Mouse (Mus musculus) adrenal gland, adult 2 months (tissue): Measurements from ENCODE around the gene Vcp. TPM values are rescaled to one million over a fixed set of nuclear protein-coding genes. Genes with fewer than 3 reads are reported as not detected.
A peak's percentile ranks its signal among the peaks of the same experiment; 100 is the strongest.

ENCODE experiments used
- DNase-seq: peaks from one replicate; pipeline ENCODE4 v3.0.0; 2021
- polyA plus RNA-seq: library from polyadenylated mRNA; depleted of rRNA; stranded (reverse); fragments of >200 nt; gene quantifications from 2 replicates; pipeline ENCODE4 v1.2.3, GENCODE M21; 2012; rRNA removed
- total RNA-seq, 2 experiments: library from RNA; stranded (reverse); gene quantifications; 2 replicates each; pipeline ENCODE4 v1.2.3; 2021

Gene Vcp
- total and polyA plus RNA-seq, 3 experiments = 305 to 857 (median 320) TPM

DNA sequence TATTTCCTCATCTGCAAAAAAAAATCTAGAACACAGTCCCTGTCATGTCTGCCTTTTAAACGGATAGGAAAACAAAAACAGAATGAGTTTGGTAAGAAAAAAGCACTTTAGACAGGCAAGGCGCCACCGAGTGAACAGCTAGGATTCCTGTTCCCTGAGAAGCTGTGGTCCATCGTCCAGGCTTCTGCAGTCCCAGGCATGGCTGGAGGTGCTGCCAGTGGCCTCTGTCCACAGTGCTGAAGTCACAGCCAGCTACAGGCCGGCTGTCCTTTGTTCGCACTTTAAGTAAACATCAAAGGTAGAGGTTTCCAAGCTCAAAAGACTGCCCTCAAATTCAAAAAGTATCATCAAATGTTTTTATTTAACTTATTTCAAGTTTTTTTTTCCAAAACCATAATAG lies 55.3 kb downstream of the Vcp start:
- peak; percentile 42 for DNase-seq

DNA sequence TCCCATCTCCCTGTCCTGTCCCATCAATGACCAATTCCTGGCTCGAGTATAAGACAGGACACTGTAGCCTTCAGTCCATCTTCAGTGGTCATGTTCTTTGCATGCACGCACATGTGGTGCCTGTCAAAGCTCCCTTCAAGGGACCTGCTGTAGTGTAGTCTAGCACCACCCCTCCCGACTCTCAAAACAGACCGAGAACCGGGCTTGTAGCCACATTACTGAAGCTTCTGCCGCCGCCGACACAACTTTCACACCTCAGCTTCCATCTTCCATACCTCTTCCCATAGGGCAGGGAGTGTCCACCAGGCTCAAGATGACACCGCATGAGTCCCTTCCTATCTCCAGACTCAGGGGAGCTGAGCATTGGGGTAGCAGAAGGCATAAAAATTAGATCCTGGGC lies 56.1 kb downstream of the Vcp start:
- no peak for DNase-seq

DNA sequence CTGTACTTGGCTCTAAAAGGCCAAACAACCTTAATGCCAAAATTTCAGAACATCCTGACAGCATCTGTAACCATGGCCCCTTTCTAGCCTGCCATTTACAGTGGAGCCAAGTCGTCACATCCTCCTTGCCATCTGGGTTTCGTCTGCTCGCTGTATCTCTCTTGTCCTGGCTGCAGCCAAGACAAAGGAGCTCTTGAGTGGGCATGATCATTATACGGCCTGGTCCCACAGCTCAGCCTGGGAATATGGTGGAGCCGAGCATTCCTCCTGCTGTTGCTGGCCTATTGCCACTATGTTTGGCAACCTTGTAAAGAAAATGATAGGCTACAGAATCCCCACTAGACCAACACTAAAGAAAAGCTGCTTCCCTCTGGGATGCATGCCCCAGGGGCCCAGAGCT lies 57.0 kb downstream of the Vcp start:
- DNase-seq = no peak

DNA sequence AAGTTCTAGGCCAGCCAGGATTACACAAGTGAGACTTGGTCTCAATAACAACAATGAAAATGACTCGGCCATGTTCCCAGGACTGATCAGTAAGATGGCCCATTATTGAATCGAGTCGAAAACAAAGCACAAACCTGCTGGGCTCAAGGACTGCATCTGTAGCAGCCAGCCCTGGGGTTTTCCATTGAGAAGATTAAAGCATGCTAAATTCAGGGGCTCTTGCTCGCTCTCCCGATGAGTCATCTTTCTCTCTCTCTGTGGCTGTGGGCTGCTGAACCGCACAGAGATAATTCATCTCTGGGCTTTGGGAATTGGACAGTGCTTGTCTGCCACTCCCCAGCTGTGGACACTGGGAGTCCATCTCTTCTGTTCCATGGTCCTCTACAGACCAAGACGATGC lies 58.9 kb downstream of the Vcp start:
- peak; percentile 46 for DNase-seq

DNA sequence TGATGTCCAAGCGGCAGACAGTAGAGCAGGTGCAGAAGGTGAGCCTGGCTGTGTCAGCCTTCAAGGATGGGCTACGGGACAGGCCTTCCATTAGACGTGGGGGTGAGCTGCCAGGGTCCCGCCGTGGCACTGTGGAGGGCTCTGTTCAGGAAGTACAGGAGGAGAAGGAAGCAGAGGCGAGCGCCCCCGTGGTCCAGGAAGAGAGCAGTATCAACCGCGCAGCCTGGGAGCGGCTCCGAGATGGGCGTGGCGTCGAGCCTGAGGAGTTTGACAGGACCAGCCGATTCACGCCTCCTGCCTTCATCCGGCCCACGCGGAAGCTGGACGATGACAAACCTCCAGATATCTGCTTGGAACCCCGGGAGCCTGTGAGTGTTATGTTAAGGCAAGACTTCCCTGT lies 66.7 kb downstream of the Vcp start:
- DNase-seq = peak; percentile 67

DNA sequence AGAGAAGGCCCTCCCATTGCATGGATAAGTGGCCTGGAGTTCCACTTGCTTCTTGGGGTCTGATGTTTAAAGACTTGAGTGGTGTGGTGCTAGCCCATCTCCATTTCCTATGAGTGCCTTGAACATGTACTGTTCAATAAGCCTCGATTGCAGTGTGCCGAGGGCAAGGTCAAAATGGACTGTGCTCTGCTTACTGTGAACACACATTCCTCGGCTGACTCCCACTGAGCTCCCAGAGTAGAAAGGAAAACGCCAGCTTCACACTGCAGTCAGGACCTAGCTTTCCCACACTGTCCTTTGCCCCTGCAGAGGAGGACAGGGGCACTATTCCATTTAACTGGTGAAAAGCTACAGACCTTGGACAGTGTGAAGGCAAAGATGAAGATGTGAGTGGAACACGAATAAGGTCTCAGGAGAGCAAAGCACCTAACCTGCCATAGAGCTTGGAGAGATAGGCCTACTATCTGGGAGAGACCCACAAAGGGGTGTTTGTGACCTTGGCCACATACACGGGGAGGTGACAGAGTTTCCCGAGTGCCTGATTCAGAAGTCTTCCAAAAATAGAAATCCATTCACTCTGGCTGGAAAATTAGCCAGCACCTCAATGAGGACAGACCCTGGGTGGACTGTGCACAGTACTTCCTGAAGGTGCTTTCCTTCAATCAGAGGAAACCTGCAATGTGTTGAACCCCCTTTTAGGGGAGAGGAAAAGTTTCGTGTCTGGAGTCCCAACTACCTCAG lies 67.9 kb downstream of the Vcp start:
- no peak for DNase-seq

Other genes starting within 250 kb of the Vcp start
- gene Ccl19, start 243.9 kb downstream of the Vcp start, total RNA-seq = 1 to 10 TPM; 1.8 to 6.7 TPM
- gene Ccl19, start 243.9 kb downstream of the Vcp start, polyA plus RNA-seq = 25.5 and 29.5 TPM in 2 replicates
- gene Ccl21a, start 226.5 kb downstream of the Vcp start, total RNA-seq = 10 to 100 TPM in 1 of 2 experiments, 1 to 10 TPM in 1; 5.7 to 12.2 TPM
- 2.3 and 3.8 TPM in 2 replicates for gene Ccl21a, start 226.5 kb downstream of the Vcp start, polyA plus RNA-seq
- gene Fam205a1, start 146.6 kb downstream of the Vcp start, total RNA-seq = not detected
- gene Fam205a1, start 146.6 kb downstream of the Vcp start, polyA plus RNA-seq = not detected in 2 replicates
- gene Gm12394, start 143.7 kb downstream of the Vcp start, total RNA-seq = under 1 TPM in 1 of 2 experiments, not detected in 1; 0.14 TPM
- not detected in 2 replicates for gene Gm12394, start 143.7 kb downstream of the Vcp start, polyA plus RNA-seq
- under 1 TPM in 1 of 2 experiments, not detected in 1; 0.17 TPM for gene Fam205c, start 126.3 kb downstream of the Vcp start, total RNA-seq
- gene Fam205c, start 126.3 kb downstream of the Vcp start, polyA plus RNA-seq = not detected in 2 replicates
- gene Phf24, start 83.8 kb downstream of the Vcp start, total RNA-seq = 1 to 10 TPM in 1 of 2 experiments, under 1 TPM in 1; 0.92 to 2.6 TPM
- 1.8 and 3.1 TPM in 2 replicates for gene Phf24, start 83.8 kb downstream of the Vcp start, polyA plus RNA-seq
- gene Dnajb5, start 50.7 kb downstream of the Vcp start, total RNA-seq = 10 to 100 TPM; 17.7 to 18.3 TPM
- 7.4 TPM in 2 replicates for gene Dnajb5, start 50.7 kb downstream of the Vcp start, polyA plus RNA-seq
- not detected for gene 1700022I11Rik, start 30.9 kb downstream of the Vcp start, total RNA-seq
- gene 1700022I11Rik, start 30.9 kb downstream of the Vcp start, polyA plus RNA-seq = not detected in 2 replicates
- 1 to 10 TPM; 7.7 to 8.9 TPM for gene Fancg, start 10.0 kb upstream of the Vcp start, total RNA-seq
- 10.8 and 13.5 TPM in 2 replicates for gene Fancg, start 10.0 kb upstream of the Vcp start, polyA plus RNA-seq
- gene Pigo, start 25.3 kb upstream of the Vcp start, total RNA-seq = 10 to 100 TPM; 16.5 to 20.2 TPM
- 21.3 and 25.4 TPM in 2 replicates for gene Pigo, start 25.3 kb upstream of the Vcp start, polyA plus RNA-seq
- gene Stoml2, start 31.2 kb upstream of the Vcp start, total RNA-seq = 100 to 1,000 TPM; 227 to 252 TPM
- gene Stoml2, start 31.2 kb upstream of the Vcp start, polyA plus RNA-seq = 192 and 291 TPM in 2 replicates
- gene Fam214b, start 45.7 kb upstream of the Vcp start, total RNA-seq = 10 to 100 TPM; 51.5 TPM
- 42.1 and 43.5 TPM in 2 replicates for gene Fam214b, start 45.7 kb upstream of the Vcp start, polyA plus RNA-seq
- 10 to 100 TPM; 10.6 to 11.1 TPM for gene Unc13b, start 58.4 kb upstream of the Vcp start, total RNA-seq
- 6.0 and 8.6 TPM in 2 replicates for gene Unc13b, start 58.4 kb upstream of the Vcp start, polyA plus RNA-seq